23 mouse cellular contexts compared by ENCODE assay signal in the genomic region with DNA sequence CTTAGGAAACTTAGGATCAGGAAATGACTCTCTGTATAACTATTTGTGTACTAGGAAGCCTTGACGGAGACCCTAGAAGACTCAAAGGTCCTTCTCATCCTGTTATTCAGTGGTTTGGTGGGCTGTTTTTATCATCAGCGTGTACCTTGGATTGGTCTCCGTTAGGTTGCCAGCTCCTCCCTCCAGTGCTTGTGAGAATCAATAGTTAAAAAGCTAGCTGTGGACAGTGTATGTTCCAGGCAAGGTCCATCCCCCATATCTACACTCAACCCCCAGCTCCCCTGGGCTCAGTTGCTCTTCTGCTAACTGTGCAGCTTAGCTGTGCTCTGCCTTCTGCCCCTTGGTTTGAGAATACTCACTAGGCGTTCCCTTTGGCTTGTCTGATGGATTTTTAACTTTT.
"Had no signal": no experiment of that assay in that cellular context is flagged by ENCODE, and none has a peak within 500 bp of the region (broad histone marks: within the 10 kb centered on the region; RNA-seq: fewer than 3 reads in every experiment).

No protein-coding gene starts in this region.

- H3K27me3 ChIP-seq: heart, embryonic 13.5 days; heart, embryonic 15.5 days; hindbrain, embryonic 13.5 days; hindbrain, embryonic 15.5 days; kidney, embryonic 15.5 days; limb, embryonic 13.5 days; limb, embryonic 15.5 days; liver, embryonic 12.5 days had no signal

- H3K27ac ChIP-seq: heart, embryonic 10.5 days; heart, embryonic 13.5 days; heart, embryonic 15.5 days; hindbrain, embryonic 13.5 days; hindbrain, embryonic 15.5 days; hindbrain, postnatal 0 days; kidney, embryonic 15.5 days; kidney, postnatal 0 days; limb, embryonic 13.5 days; limb, embryonic 15.5 days; liver, embryonic 12.5 days; liver, embryonic 14.5 days had no signal

- ATAC-seq: hindbrain, postnatal 0 days; intestine, embryonic 16.5 days; liver, embryonic 12.5 days had no signal

- H3K4me3 ChIP-seq: heart, embryonic 10.5 days; heart, embryonic 13.5 days; heart, embryonic 15.5 days; hindbrain, embryonic 13.5 days; hindbrain, embryonic 15.5 days; kidney, embryonic 15.5 days; limb, embryonic 13.5 days; limb, embryonic 15.5 days; liver, embryonic 12.5 days had no signal

- H3K36me3 ChIP-seq: heart, embryonic 15.5 days; hindbrain, embryonic 15.5 days; limb, embryonic 15.5 days had no signal

- DNase-seq: gastrocnemius, postnatal 14 days; gastrocnemius, postnatal 36 days; kidney, adult 11 months; kidney, adult 2 months; kidney, adult 9 months; kidney, postnatal 14 days; kidney, postnatal 36 days; layer of hippocampus, adult 9-11 months; layer of hippocampus, postnatal 36 days; left cerebral cortex, postnatal 4 days had no signal

- H3K9me3 ChIP-seq: heart, embryonic 10.5 days; heart, embryonic 13.5 days; heart, embryonic 15.5 days; hindbrain, embryonic 13.5 days; hindbrain, embryonic 15.5 days; kidney, embryonic 15.5 days; limb, embryonic 13.5 days; limb, embryonic 15.5 days; liver, embryonic 12.5 days had no signal

- H3K4me1 ChIP-seq: heart, embryonic 10.5 days; heart, embryonic 13.5 days; heart, embryonic 15.5 days; hindbrain, embryonic 13.5 days; hindbrain, embryonic 15.5 days; kidney, embryonic 15.5 days; limb, embryonic 15.5 days; liver, embryonic 12.5 days had no signal

- H3K9ac ChIP-seq: heart, embryonic 13.5 days; heart, embryonic 15.5 days; hindbrain, embryonic 13.5 days; hindbrain, embryonic 15.5 days; kidney, embryonic 15.5 days; limb, embryonic 13.5 days; limb, embryonic 15.5 days; liver, embryonic 12.5 days; liver, embryonic 14.5 days had no signal

- H3K4me2 ChIP-seq: heart, embryonic 13.5 days; heart, embryonic 15.5 days; hindbrain, embryonic 13.5 days; hindbrain, embryonic 15.5 days; kidney, embryonic 15.5 days; limb, embryonic 13.5 days; limb, embryonic 15.5 days; liver, embryonic 12.5 days had no signal
